16 mouse cellular contexts compared by ENCODE assay signal in genomic region chr5:22208311-22209021, GRCm38 (mm10).
DNase-seq lines count a peak whose midpoint lies in the region; ATAC-seq and TF ChIP-seq lines count a peak whose summit lies in the region.
"Had no signal": no experiment of that assay in that cellular context is flagged by ENCODE, and none has a peak within 500 bp of the region (broad histone marks: within the 10 kb centered on the region; RNA-seq: fewer than 3 reads in every experiment).

No protein-coding gene starts in this region.

- H3K9me3 ChIP-seq in embryonic facial prominence, embryonic 13.5 days, result no peaks in the 10 kb centered on the region
- no peaks in the 10 kb centered on the region for H3K9me3 ChIP-seq in forebrain, embryonic 16.5 days (ENCODE audit: control insufficient read depth, low read length)
- H3K9me3 ChIP-seq in midbrain, postnatal 0 days (ENCODE audit: low read length), result no peaks in the 10 kb centered on the region
- H3K9me3 ChIP-seq: liver, embryonic 15.5 days had no signal

- no peaks in the 10 kb centered on the region for H3K27me3 ChIP-seq in embryonic facial prominence, embryonic 13.5 days
- no peaks in the 10 kb centered on the region for H3K27me3 ChIP-seq in forebrain, embryonic 16.5 days (replicated peaks; ENCODE audit: control insufficient read depth, insufficient read depth, low read length)
- no peaks in the 10 kb centered on the region for H3K27me3 ChIP-seq in midbrain, postnatal 0 days (ENCODE audit: insufficient read depth, low read length)
- H3K27me3 ChIP-seq: CH12.LX; liver, embryonic 15.5 days had no signal

- 0 out of 2 replicates have a peak, but pooled peaks have one; percentile 26 for ATAC-seq in embryonic facial prominence, embryonic 13.5 days (ENCODE audit: insufficient number of reproducible peaks, insufficient read depth, low FRiP score, low TSS enrichment, low read depth)
- peak; percentile 33; the same call in 1 of the 2 replicates for ATAC-seq in forebrain, embryonic 16.5 days
- ATAC-seq in midbrain, postnatal 0 days (ENCODE audit: low FRiP score), result no peak

- H3K4me2 ChIP-seq in embryonic facial prominence, embryonic 13.5 days, result no peak overlapping the region
- H3K4me2 ChIP-seq in forebrain, embryonic 16.5 days (ENCODE audit: low read length), result no peak overlapping the region
- H3K4me2 ChIP-seq in midbrain, postnatal 0 days (ENCODE audit: low read depth, low read length, poor library complexity, severe bottlenecking), result no peak overlapping the region
- H3K4me2 ChIP-seq: liver, embryonic 15.5 days had no signal

- 46% methylated on average over 8 of the region's 8 CpGs for WGBS in embryonic facial prominence, embryonic 13.5 days
- WGBS in forebrain, embryonic 16.5 days, result 55% methylated on average over 8 of the region's 8 CpGs
- 36% methylated on average over 8 of the region's 8 CpGs for WGBS in midbrain, postnatal 0 days

- H3K36me3 ChIP-seq in embryonic facial prominence, embryonic 13.5 days, result no peaks in the 10 kb centered on the region
- H3K36me3 ChIP-seq in forebrain, embryonic 16.5 days (ENCODE audit: control insufficient read depth, insufficient read depth), result no peaks in the 10 kb centered on the region
- H3K36me3 ChIP-seq in midbrain, postnatal 0 days (ENCODE audit: insufficient read depth, low read length), result no peaks in the 10 kb centered on the region
- H3K36me3 ChIP-seq: liver, embryonic 15.5 days had no signal

- intact Hi-C loops in left cerebral cortex, adult 2 months (cut with DNase I), result no loop called here
- intact Hi-C loops in heart, postnatal 25 days (cut with DNase I), result no loop called here

- H3K4me1 ChIP-seq in embryonic facial prominence, embryonic 13.5 days, result peaks cover 8% of the 10 kb centered on the region
- H3K4me1 ChIP-seq in forebrain, embryonic 16.5 days (replicated peaks; ENCODE audit: control insufficient read depth, insufficient read depth, low read length), result peaks cover 5% of the 10 kb centered on the region
- no peaks in the 10 kb centered on the region for H3K4me1 ChIP-seq in midbrain, postnatal 0 days (ENCODE audit: insufficient read depth, low read length)
- H3K4me1 ChIP-seq: liver, embryonic 15.5 days had no signal

- no peak overlapping the region for H3K9ac ChIP-seq in embryonic facial prominence, embryonic 13.5 days
- no peak overlapping the region for H3K9ac ChIP-seq in forebrain, embryonic 16.5 days (replicated peaks; ENCODE audit: low read depth, low read length)
- H3K9ac ChIP-seq in midbrain, postnatal 0 days (replicated peaks; ENCODE audit: low read length, poor library complexity, severe bottlenecking), result no peak overlapping the region
- H3K9ac ChIP-seq: liver, embryonic 15.5 days had no signal

- DNase-seq in layer of hippocampus, adult 8-10 months (ENCODE audit: low spot score in 2 of 2), result peak; percentile 2 to 6
- DNase-seq in layer of hippocampus, postnatal 10 days (ENCODE audit: low spot score in 2 of 2), result no peak
- peak; percentile 55 for DNase-seq in midbrain, postnatal 0 days (ENCODE audit: low spot score)
- no peak for DNase-seq in kidney, postnatal 36 days
- DNase-seq in left cerebral cortex, adult 2 months (ENCODE audit: extremely low spot score in 1 of 2, low spot score in 2 of 2), result no peak
- DNase-seq in heart, postnatal 25 days (ENCODE audit: low spot score), result no peak
- DNase-seq: heart, adult 11 months; heart, postnatal 14 days; kidney, adult 18-20 months; lung, postnatal 4 days; right cerebral cortex, postnatal 14 days had no signal

- no peak overlapping the region for H3K27ac ChIP-seq in embryonic facial prominence, embryonic 13.5 days
- no peak overlapping the region for H3K27ac ChIP-seq in forebrain, embryonic 16.5 days (ENCODE audit: low read length)
- no peak overlapping the region for H3K27ac ChIP-seq in midbrain, postnatal 0 days (ENCODE audit: low read depth, low read length)
- no peak overlapping the region for H3K27ac ChIP-seq in left cerebral cortex, adult 2 months
- H3K27ac ChIP-seq: liver, embryonic 15.5 days had no signal

- TF ChIP-seq CTCF in midbrain, postnatal 0 days (IDR thresholded peaks at IDR 0.05), result peak; percentile 33; the same call in 1 of the 2 replicates
- no peak for TF ChIP-seq CTCF in left cerebral cortex, adult 2 months (IDR thresholded peaks at IDR 0.05)

- no peak overlapping the region for H3K4me3 ChIP-seq in embryonic facial prominence, embryonic 13.5 days
- no peak overlapping the region for H3K4me3 ChIP-seq in forebrain, embryonic 16.5 days (replicated peaks; ENCODE audit: low read length)
- H3K4me3 ChIP-seq in midbrain, postnatal 0 days (ENCODE audit: low read depth, low read length), result no peak overlapping the region
- H3K4me3 ChIP-seq in left cerebral cortex, adult 2 months, result no peak overlapping the region
- H3K4me3 ChIP-seq: liver, embryonic 15.5 days; myocyte had no signal

Comparison
In these comparisons a context has a peak if more than half of its experiments do, and no peak if none do; other contexts are left out.
1. DNase-seq: peak in layer of hippocampus, adult 8-10 months (2 of 2) and midbrain, postnatal 0 days (single experiment); none in layer of hippocampus, postnatal 10 days (0 of 2), kidney, postnatal 36 days (0 of 2), left cerebral cortex, adult 2 months (0 of 2) and heart, postnatal 25 days (single experiment).